Mouse (Mus musculus) layer of hippocampus, postnatal 36 days (tissue): Measurements from ENCODE around the gene Dbr1. TPM values are rescaled to one million over a fixed set of nuclear protein-coding genes. Genes with fewer than 3 reads are reported as not detected.

Experiments used
- DNase-seq, 2 experiments: peaks; one replicate each; pipeline ENCODE4 v3.0.0; 2022
- total RNA-seq, 2 experiments: library from RNA; stranded (reverse); gene quantifications; 2 replicates each; pipeline ENCODE4 v1.2.3; 2021

Gene Dbr1
- total RNA-seq, 2 experiments from 2014 or later, result 12.6 TPM

GRCm38 (mm10) chr9:99620196-99620595, 44.6 kb downstream of the Dbr1 start:
- no peak for DNase-seq

- DNase-seq, result no peak
Measured at GRCm38 (mm10) chr9:99622034-99622433, 46.4 kb downstream of the Dbr1 start.

- DNase-seq, result no peak
Measured at GRCm38 (mm10) chr9:99622966-99623365, 47.4 kb downstream of the Dbr1 start.

GRCm38 (mm10) chr9:99624117-99624516, 48.5 kb downstream of the Dbr1 start:
- DNase-seq, result no peak

- DNase-seq, result no peak
Measured at GRCm38 (mm10) chr9:99628581-99628980, 53.0 kb downstream of the Dbr1 start.

DNA sequence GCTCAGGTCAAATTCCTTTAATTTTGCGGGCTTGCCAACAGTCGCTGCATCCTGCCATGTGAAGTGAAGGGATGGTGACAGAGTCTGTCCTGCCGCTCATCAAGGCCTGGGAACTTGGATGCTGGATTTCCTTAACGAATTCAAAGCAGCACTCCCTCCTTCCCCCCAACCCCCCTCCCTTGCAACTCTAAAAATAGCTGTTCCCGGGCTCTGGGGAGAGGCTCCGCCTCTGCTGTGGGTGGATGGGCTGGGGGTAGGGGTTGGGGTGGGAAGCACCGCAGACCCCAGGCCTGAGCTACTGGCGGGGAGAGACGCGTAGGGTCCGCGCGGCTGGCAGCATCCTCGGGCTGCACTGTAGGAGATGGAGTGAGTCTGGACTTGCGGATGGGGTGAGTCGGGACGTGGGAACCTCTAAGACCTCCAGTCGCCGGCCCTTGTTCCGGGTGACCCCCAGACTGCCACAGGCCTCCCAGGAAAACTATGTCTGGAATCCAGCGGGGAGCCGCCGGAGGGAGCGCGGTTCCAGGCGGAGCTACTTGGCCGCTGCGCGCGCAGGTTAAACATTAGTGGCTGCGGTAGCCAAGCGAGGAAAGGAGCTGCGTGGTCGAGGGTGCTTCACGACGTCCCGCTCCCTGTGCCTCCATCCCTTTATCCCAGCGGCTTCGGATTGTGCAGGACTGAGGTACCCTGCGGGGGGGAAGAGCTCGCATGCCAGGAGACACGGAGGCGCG, 53.8 kb downstream of the Dbr1 start, which contains the start of gene Dzip1l:
TSS of gene Dzip1l (plus strand) at position 216 of the 731 bp plus-strand sequence.
- DNase-seq, result peak; percentile 68 to 79

- peak in 1 of 2 experiments; percentile 20 for DNase-seq
Measured at GRCm38 (mm10) chr9:99630071-99630470, 54.5 kb downstream of the Dbr1 start.

GRCm38 (mm10) chr9:99630528-99631125, 55.0 kb downstream of the Dbr1 start:
- peak in 1 of 2 experiments; percentile 12 for DNase-seq

DNA sequence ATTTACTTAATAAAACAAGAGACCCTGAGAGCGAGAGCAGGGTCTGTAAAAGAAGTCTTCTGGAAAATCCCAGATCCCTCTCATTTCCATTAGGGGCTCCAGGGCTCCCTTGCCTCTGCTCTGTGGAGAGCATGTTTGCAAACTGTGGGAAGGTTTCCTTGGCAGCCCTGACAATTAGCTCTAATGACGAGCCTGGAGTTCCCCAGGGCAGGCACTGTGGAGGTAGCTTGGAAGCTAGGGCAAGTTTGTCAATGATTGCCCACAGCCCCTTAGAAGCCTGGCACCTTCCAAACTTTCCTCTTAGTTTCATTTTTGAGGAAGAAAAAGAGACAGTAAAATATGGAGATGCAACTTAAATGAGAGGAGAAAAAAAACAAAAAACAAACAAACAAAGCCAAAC, 56.2 kb downstream of the Dbr1 start:
- DNase-seq, result peak; percentile 25 to 29

- no peak for DNase-seq
Measured at GRCm38 (mm10) chr9:99632264-99632663, 56.7 kb downstream of the Dbr1 start.

Other genes starting within 250 kb of the Dbr1 start
- gene Esyt3, start 217.2 kb upstream of the Dbr1 start, total RNA-seq, result 1 to 10 TPM; 1.8 to 2.7 TPM
- gene Mras, start 138.4 kb upstream of the Dbr1 start, total RNA-seq, result 100 to 1,000 TPM; 132 to 154 TPM
- gene Nme9, start 124.3 kb upstream of the Dbr1 start, total RNA-seq, result under 1 TPM in 1 of 2 experiments, not detected in 1; 0.42 TPM
- 10 to 100 TPM; 53.1 to 56.7 TPM for gene Armc8, start 6.9 kb upstream of the Dbr1 start, total RNA-seq
- gene A4gnt, start 36.7 kb downstream of the Dbr1 start, total RNA-seq, result under 1 TPM in 1 of 2 experiments, not detected in 1; 0.15 TPM
- 10 to 100 TPM; 19.7 to 28.6 TPM for gene Dzip1l, start 53.7 kb downstream of the Dbr1 start, total RNA-seq
- gene Cldn18, start 141.5 kb downstream of the Dbr1 start, total RNA-seq, result not detected